Mouse (Mus musculus) MEL (cell line): ENCODE results near the gene Kirrel3. TPM values are rescaled to one million over a fixed set of nuclear protein-coding genes. Genes with fewer than 3 reads are reported as not detected.

Experiments used
- DNase-seq: peaks from one replicate; pipeline ENCODE4 v3.0.0; 2011; ENCODE audit warnings: low read depth, low spot score
- H3K27ac ChIP-seq: 2 replicates; pipeline ENCODE4 v1.5.1; 2012; ENCODE audit warnings: low read depth, mild to moderate bottlenecking, control low read depth, low read length, moderate library complexity; ENCODE audit not compliant: control insufficient read depth
- H3K27me3 ChIP-seq, 2 experiments: fragments of 150-350 bp in 1 of 2; sonication (generic) in 1 of 2; 2 replicates each; pipeline ENCODE4 v1.6.1; 2012; ENCODE audit warnings: low read length in 2 of 2, mild to moderate bottlenecking in 2 of 2, improper control_type of control experiment in 1 of 2, moderate library complexity in 1 of 2; ENCODE audit not compliant: insufficient read depth in 2 of 2, control insufficient read depth in 1 of 2
- H3K36me3 ChIP-seq, 2 experiments: 2 replicates each; pipeline ENCODE4 v1.6.1; 2012 to 2014; ENCODE audit warnings: low read length in 2 of 2, improper control_type of control experiment in 1 of 2, inconsistent platforms in 1 of 2, mild to moderate bottlenecking in 1 of 2; ENCODE audit not compliant: insufficient read depth in 2 of 2, control insufficient read depth in 1 of 2
- H3K4me1 ChIP-seq, 2 experiments: fragments of 150-350 bp in 1 of 2; sonication (generic) in 1 of 2; 2 replicates each; pipeline ENCODE4 v1.6.1; 2012; ENCODE audit warnings: low read length in 2 of 2, improper control_type of control experiment in 1 of 2, mild to moderate bottlenecking in 1 of 2; ENCODE audit not compliant: insufficient read depth in 2 of 2, control insufficient read depth in 1 of 2
- H3K4me3 ChIP-seq, 2 experiments: fragments of 150-350 bp in 1 of 2; sonication (generic) in 1 of 2; 2 replicates each; pipeline ENCODE4 v1.5.1; 2012; ENCODE audit warnings: low read depth in 2 of 2, low read length in 2 of 2, mild to moderate bottlenecking in 2 of 2, moderate library complexity in 2 of 2, control low read depth in 1 of 2, improper control_type of control experiment in 1 of 2; ENCODE audit not compliant: control insufficient read depth in 1 of 2, insufficient read depth in 1 of 2
- H3K79me2 ChIP-seq: 2 replicates; pipeline ENCODE4 v1.6.1; 2012; ENCODE audit warnings: mild to moderate bottlenecking, low read length, moderate library complexity; ENCODE audit not compliant: control insufficient read depth, poor library complexity, insufficient read depth
- H3K9ac ChIP-seq: 2 replicates; pipeline ENCODE4 v1.6.1; 2012; ENCODE audit warnings: low read depth, mild to moderate bottlenecking, control low read depth, low read length, moderate library complexity; ENCODE audit not compliant: control insufficient read depth, poor library complexity, severe bottlenecking
- H3K9me3 ChIP-seq: fragments of 150-350 bp; sonication (generic); replicated peaks from 2 replicates; pipeline ENCODE4 v1.6.1; 2012; ENCODE audit warnings: mild to moderate bottlenecking, low read length, improper control_type of control experiment, moderate library complexity; ENCODE audit not compliant: insufficient read depth
- CHD1 ChIP-seq: IDR thresholded peaks from 2 replicates; pipeline ENCODE4 v1.6.1; 2012; ENCODE audit warnings: low read depth, mild to moderate bottlenecking, inconsistent platforms, low read length, improper control_type of control experiment
- CHD2 ChIP-seq: IDR thresholded peaks from 2 replicates; pipeline ENCODE4 v1.6.1; 2011; ENCODE audit warnings: low read length, improper control_type of control experiment
- E2F4 ChIP-seq: IDR thresholded peaks from 2 replicates; pipeline ENCODE4 v1.6.1; 2011; ENCODE audit warnings: low read depth, low read length, improper control_type of control experiment, borderline replicate concordance
- EP300 ChIP-seq, 2 experiments: IDR thresholded peaks; 2 replicates each; pipeline ENCODE4 v1.6.1; 2011; ENCODE audit warnings: improper control_type of control experiment in 2 of 2, low read length in 2 of 2, low read depth in 1 of 2, mild to moderate bottlenecking in 1 of 2
- HCFC1 ChIP-seq: IDR thresholded peaks from 2 replicates; pipeline ENCODE4 v1.6.1; 2012; ENCODE audit warnings: low read depth, mild to moderate bottlenecking, inconsistent platforms, low read length, improper control_type of control experiment, moderate library complexity
- JUND ChIP-seq: IDR thresholded peaks from 2 replicates; pipeline ENCODE4 v1.6.1; 2011; ENCODE audit warnings: low read depth, mild to moderate bottlenecking, improper control_type of control experiment, low read length
- KAT2A ChIP-seq: conservative IDR thresholded peaks from 2 replicates; pipeline ENCODE4 v1.6.1; 2012; ENCODE audit warnings: low read depth, low read length, improper control_type of control experiment, inconsistent platforms
- MAX ChIP-seq: IDR thresholded peaks from 2 replicates; pipeline ENCODE4 v1.6.1; 2011; ENCODE audit warnings: low read length, improper control_type of control experiment
- MXI1 ChIP-seq: IDR thresholded peaks from 2 replicates; pipeline ENCODE4 v1.6.1; 2011; ENCODE audit warnings: mild to moderate bottlenecking, low read depth, low read length, improper control_type of control experiment
- MYB ChIP-seq: IDR thresholded peaks from 2 replicates; pipeline ENCODE4 v1.6.1; 2011; ENCODE audit warnings: mild to moderate bottlenecking, low read depth, low read length, improper control_type of control experiment
- NELFE ChIP-seq: IDR thresholded peaks from 2 replicates; pipeline ENCODE4 v1.6.1; 2011; ENCODE audit warnings: low read depth, low read length, improper control_type of control experiment
- POLR2A ChIP-seq, 2 experiments: IDR thresholded peaks; 2 replicates each; pipeline ENCODE4 v1.6.1; 2011 to 2012; ENCODE audit warnings: low read length in 2 of 2, mild to moderate bottlenecking in 2 of 2, control low read depth in 1 of 2, improper control_type of control experiment in 1 of 2, low read depth in 1 of 2, moderate library complexity in 1 of 2; ENCODE audit not compliant: control insufficient read depth in 1 of 2, insufficient read depth in 1 of 2, poor library complexity in 1 of 2
- POLR2AphosphoS5 ChIP-seq: IDR thresholded peaks from 2 replicates; pipeline ENCODE4 v1.6.1; 2012; ENCODE audit warnings: low read depth, borderline replicate concordance, mild to moderate bottlenecking, inconsistent platforms, low read length, moderate library complexity, mixed read lengths
- RAD21 ChIP-seq: IDR thresholded peaks from 2 replicates; pipeline ENCODE4 v1.6.1; 2011; ENCODE audit warnings: mild to moderate bottlenecking, low read depth, low read length, improper control_type of control experiment
- SMC3 ChIP-seq: IDR thresholded peaks from 2 replicates; pipeline ENCODE4 v1.6.1; 2011; ENCODE audit warnings: low read depth, low read length, improper control_type of control experiment
- TAL1 ChIP-seq: IDR thresholded peaks from 2 replicates; pipeline ENCODE4 v1.6.1; 2012; ENCODE audit warnings: mild to moderate bottlenecking, inconsistent platforms, low read length, moderate library complexity, mixed read lengths
- TCF12 ChIP-seq: IDR thresholded peaks from 2 replicates; pipeline ENCODE4 v1.6.1; 2014; ENCODE audit warnings: low read depth, mild to moderate bottlenecking, inconsistent platforms, low read length, improper control_type of control experiment, moderate library complexity
- UBTF ChIP-seq: IDR thresholded peaks from 2 replicates; pipeline ENCODE4 v1.6.1; 2012; ENCODE audit warnings: low read depth, mild to moderate bottlenecking, inconsistent platforms, low read length, improper control_type of control experiment, moderate library complexity, borderline replicate concordance; ENCODE audit not compliant: insufficient read depth
- USF1 ChIP-seq: IDR thresholded peaks from 2 replicates; pipeline ENCODE4 v1.6.1; 2014; ENCODE audit warnings: low read depth, mild to moderate bottlenecking, inconsistent platforms, low read length, improper control_type of control experiment, moderate library complexity
- USF2 ChIP-seq, 2 experiments: IDR thresholded peaks; 2 replicates each; pipeline ENCODE4 v1.6.1; 2011 to 2012; ENCODE audit warnings: improper control_type of control experiment in 2 of 2, low read length in 2 of 2, borderline replicate concordance in 1 of 2, inconsistent platforms in 1 of 2, low read depth in 1 of 2, mild to moderate bottlenecking in 1 of 2; ENCODE audit not compliant: insufficient read depth in 1 of 2
- ZC3H11A ChIP-seq: IDR thresholded peaks from 2 replicates; pipeline ENCODE4 v1.6.1; 2012; ENCODE audit warnings: low read depth, mild to moderate bottlenecking, inconsistent platforms, low read length, improper control_type of control experiment
- ZKSCAN1 ChIP-seq: IDR thresholded peaks from 2 replicates; pipeline ENCODE4 v1.6.1; 2012; ENCODE audit warnings: low read depth, mild to moderate bottlenecking, inconsistent platforms, low read length, improper control_type of control experiment, moderate library complexity
- ZMIZ1 ChIP-seq: IDR thresholded peaks from 2 replicates; pipeline ENCODE4 v1.6.1; 2012; ENCODE audit warnings: low read depth, mild to moderate bottlenecking, inconsistent platforms, low read length, improper control_type of control experiment, moderate library complexity
- ZNF384 ChIP-seq: IDR thresholded peaks from 2 replicates; pipeline ENCODE4 v1.6.1; 2012; ENCODE audit warnings: low read depth, mild to moderate bottlenecking, inconsistent platforms, low read length, improper control_type of control experiment
- polyA plus RNA-seq, 2 experiments: library from polyadenylated mRNA; stranded (reverse) in 1 of 2; unstranded in 1 of 2; fragments of >175 nt in 1 of 2; fragments of >200 nt in 1 of 2; gene quantifications; 2 replicates each; pipeline versions ENCODE4 v1.2.1 to v1.2.4; 2012; ENCODE audit warnings: low replicate concordance in 2 of 2, low read depth in 1 of 2; ENCODE audit not compliant: insufficient read length in 2 of 2, insufficient read depth in 1 of 2, missing spikeins in 1 of 2
- total RNA-seq: library from RNA; depleted of rRNA; stranded (reverse); fragments of 300-350 nt; gene quantifications from 2 replicates; pipeline ENCODE4 v1.2.3, GENCODE M21; 2012

Kirrel3 gene
- total and polyA plus RNA-seq, 3 experiments, result 0.06 TPM; not detected in 2

DNA sequence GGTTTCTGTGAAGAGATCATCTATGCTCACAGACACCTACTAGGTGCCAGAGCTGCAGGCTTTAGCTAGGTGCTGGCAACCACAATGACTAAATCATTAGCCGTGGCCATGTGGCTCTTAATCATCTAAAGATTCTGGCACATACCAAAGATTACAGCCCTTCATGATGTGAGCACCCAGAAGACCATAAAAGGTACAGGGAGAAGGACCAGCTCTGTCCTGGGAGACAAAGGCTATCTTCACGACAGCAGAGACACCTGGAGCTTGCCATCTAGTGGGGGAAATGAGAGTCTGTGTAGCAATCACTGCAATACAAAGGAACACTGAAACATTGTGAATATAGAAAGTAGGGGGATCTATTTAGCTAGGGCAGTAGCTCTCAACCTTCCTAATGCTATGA is 262.3 kb downstream of the Kirrel3 start:
- Histone ChIP-seq H3K9me3 (no peaks in the 10 kb centered on the region), H3K36me3 (no peaks in the 10 kb centered on the region), H3K4me1 (no peaks in the 10 kb centered on the region), H3K27me3 (no peaks in the 10 kb centered on the region), H3K9ac (no peak overlapping the region), H3K4me3 (no peak overlapping the region), H3K27ac (no peak overlapping the region), H3K79me2 (no peaks in the 10 kb centered on the region)
- DNase-seq, result no peak
- TF ChIP-seq ZMIZ1, result no peak
- TF ChIP-seq USF1, result no peak
- no peak for TF ChIP-seq MXI1
- TF ChIP-seq ZC3H11A, result no peak
- no peak for TF ChIP-seq MAX
- no peak for TF ChIP-seq NELFE

DNA sequence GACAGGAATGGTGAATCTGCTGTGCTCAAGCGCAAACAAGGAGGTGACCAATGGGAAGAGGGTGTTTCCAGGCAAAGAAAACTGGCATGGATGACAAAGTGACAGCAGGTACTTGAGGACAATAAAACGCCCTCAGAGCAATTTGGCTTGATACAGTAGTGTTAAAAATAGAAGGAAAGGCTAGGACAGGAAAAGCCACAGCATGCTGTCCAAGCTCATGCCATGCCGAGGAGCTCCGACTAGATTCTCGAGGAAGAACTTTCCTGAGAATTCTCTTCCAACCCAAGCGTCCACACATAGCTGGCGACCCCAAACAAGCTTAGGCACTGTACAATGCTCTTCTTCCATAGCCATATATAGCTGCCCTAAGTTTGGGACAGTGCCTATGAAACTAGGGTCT is 263.5 kb downstream of the Kirrel3 start:
- Histone ChIP-seq H3K4me1 (no peaks in the 10 kb centered on the region), H3K9me3 (no peaks in the 10 kb centered on the region), H3K36me3 (no peaks in the 10 kb centered on the region), H3K27ac (no peak overlapping the region), H3K79me2 (no peaks in the 10 kb centered on the region), H3K27me3 (no peaks in the 10 kb centered on the region), H3K9ac (no peak overlapping the region), H3K4me3 (no peak overlapping the region)
- TF ChIP-seq HCFC1 (no peak), SMC3 (no peak), USF2 (IDR thresholded peaks at IDR 0.05; ENCODE audit: borderline replicate concordance in 1 of 2, insufficient read depth in 1 of 2, low read depth in 1 of 2, low read length in 2 of 2) (no peak), JUND (no peak), CHD2 (no peak), EP300 (IDR thresholded peaks at IDR 0.05; ENCODE audit: low read depth in 1 of 2, low read length in 2 of 2) (no peak), POLR2AphosphoS5 (no peak)
- DNase-seq, result no peak

DNA sequence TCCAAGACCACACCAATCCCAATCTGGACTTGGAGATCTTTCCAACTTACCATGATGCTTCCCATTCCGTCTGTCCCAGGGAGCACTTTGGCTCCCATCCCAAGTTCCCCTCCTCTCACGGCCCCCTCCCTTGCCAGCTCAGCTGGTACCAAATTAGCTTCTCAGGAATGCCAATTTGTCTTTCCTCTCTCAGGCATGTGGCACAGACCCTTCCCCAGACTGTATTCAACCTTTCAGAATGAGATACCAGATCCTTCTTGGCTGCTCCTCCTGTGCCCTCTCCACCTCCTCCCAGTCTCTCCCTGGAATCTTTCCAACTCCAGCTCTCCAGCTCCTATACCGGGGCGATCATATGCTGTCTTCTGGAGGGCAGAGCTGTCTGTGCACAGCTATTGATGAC is 264.2 kb downstream of the Kirrel3 start:
- H3K27ac ChIP-seq, result no peak overlapping the region
- H3K9ac ChIP-seq, result no peak overlapping the region
- DNase-seq, result no peak
- no peaks in the 10 kb centered on the region for H3K4me1 ChIP-seq
- H3K36me3 ChIP-seq, result no peaks in the 10 kb centered on the region
- no peak for TF ChIP-seq POLR2A (IDR thresholded peaks at IDR 0.05; ENCODE audit: control insufficient read depth in 1 of 2, insufficient read depth in 1 of 2, low read depth in 1 of 2, low read length in 2 of 2, poor library complexity in 1 of 2)
- no peak for TF ChIP-seq ZNF384
- TF ChIP-seq MAX, result no peak
- no peak for TF ChIP-seq CHD1
- TF ChIP-seq ZC3H11A, result no peak
- no peak for TF ChIP-seq TAL1
- no peak for TF ChIP-seq E2F4
- no peak for TF ChIP-seq MYB
- TF ChIP-seq TCF12, result no peak
- TF ChIP-seq USF1, result no peak
- TF ChIP-seq KAT2A, result no peak
- TF ChIP-seq RAD21, result no peak
- no peak for TF ChIP-seq ZKSCAN1
- TF ChIP-seq UBTF, result no peak
- no peaks in the 10 kb centered on the region for H3K9me3 ChIP-seq
- no peaks in the 10 kb centered on the region for H3K79me2 ChIP-seq
- H3K4me3 ChIP-seq, result no peak overlapping the region
- H3K27me3 ChIP-seq, result no peaks in the 10 kb centered on the region
